Mouse (Mus musculus): ENCODE measurements around the gene Eif2b1. TPM values are rescaled to one million over a fixed set of nuclear protein-coding genes. Genes with fewer than 3 reads are reported as not detected.

Eif2b1 gene
- total RNA-seq (2023): 10 to 100 TPM; 17.2 to 19.6 TPM

DNA sequence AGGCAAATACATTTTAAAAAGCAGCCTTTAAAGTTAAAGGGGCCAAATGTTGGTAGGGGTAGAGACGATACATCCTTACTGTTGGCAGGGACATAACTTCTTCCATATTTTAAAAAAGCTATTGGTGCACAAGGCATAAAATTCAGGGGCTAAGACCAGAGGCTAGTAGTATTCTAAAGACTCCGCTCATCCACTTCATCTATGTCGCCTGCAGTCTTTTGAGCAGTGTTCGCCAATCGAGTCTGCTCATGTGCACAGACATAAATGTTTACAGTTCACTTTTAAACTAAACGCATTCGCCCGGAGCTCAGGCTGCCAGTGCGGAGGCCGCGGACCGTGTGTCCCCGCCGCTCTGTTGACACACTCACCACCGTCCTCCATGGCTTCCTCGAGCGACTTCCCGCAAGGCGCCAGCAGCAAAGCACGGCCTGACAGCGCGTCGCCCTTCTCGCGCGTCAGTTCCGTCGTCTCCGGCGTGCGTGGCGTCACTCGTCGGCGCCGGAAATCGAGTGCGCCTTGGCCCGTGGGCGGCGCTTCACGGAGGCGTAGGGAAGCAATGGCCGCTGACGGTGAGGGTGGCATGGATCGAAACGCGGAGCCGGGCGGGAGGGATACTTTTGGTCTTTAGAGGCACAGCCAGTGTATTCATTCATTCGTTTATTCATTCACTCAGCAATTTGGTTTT is at the start of gene Eif2b1, which contains the start of gene Gtf2h3:
Gene Eif2b1, minus strand, starts transcription at position 499 of the 685 bp plus-strand sequence.
Gene Gtf2h3, plus strand, starts transcription at position 508 of the 685 bp plus-strand sequence.

DNA sequence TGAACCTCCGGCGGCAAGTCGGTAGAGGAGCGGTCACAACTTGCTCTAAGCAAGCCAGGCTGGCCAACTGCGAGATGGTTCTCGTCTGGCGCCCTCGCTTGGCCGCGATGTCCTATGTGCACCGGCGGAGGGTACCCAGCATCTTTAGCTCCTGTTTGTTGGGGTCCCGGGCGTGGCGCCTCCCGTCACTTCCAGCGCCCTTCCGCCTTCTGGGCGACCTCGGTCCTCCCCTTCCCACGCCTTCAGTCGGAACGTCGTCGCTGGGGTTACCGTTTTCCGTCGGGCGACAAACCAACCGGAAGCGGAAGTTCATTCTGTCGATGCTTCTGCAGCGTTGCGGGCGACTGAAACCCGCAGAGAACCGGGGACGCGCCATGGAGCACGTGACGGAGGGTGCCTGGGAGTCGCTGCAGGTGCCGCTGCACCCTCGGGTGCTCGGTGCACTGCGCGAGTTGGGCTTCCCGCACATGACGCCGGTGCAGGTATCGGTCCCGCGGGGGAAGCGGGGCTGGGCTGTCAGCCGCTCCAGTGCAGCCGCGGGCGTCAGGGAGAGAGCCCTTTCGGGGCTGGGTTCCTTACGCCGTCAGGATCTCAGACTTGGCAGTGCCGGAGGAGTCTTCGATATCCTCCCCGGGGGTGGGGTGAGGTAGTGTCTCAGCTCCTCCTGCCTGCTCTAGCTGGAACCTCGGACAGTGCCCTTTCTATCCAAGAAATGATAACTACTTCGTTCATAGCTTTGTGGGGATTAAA is 26.2 kb downstream of the Eif2b1 start, which contains the start of gene Ddx55:
Gene Ddx55, plus strand, starts transcription at position 307 of the 750 bp plus-strand sequence.

DNA sequence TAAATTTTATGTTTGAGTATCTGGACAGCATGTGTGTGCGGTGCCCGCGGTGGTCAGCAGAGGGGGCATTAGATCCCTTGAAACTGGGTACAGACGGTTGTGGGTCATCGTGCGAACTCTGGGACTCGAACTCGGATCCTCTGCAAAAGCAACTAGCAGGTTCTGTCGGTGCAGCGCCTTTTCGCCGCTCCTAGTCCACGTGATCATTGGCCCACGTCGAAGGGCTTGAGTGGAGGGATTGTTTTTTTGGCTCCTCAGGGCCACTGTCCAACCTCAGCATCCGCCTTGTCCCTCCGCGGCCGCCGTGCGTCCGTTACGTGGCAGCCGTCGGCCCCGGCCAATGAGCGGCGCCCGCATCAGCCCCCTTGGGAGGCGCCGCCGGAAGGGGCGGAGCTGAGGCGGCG is 38.5 kb downstream of the Eif2b1 start, which contains the start of gene Tmed2:
Gene Tmed2, plus strand, starts transcription at position 313 of the 404 bp plus-strand sequence.

DNA sequence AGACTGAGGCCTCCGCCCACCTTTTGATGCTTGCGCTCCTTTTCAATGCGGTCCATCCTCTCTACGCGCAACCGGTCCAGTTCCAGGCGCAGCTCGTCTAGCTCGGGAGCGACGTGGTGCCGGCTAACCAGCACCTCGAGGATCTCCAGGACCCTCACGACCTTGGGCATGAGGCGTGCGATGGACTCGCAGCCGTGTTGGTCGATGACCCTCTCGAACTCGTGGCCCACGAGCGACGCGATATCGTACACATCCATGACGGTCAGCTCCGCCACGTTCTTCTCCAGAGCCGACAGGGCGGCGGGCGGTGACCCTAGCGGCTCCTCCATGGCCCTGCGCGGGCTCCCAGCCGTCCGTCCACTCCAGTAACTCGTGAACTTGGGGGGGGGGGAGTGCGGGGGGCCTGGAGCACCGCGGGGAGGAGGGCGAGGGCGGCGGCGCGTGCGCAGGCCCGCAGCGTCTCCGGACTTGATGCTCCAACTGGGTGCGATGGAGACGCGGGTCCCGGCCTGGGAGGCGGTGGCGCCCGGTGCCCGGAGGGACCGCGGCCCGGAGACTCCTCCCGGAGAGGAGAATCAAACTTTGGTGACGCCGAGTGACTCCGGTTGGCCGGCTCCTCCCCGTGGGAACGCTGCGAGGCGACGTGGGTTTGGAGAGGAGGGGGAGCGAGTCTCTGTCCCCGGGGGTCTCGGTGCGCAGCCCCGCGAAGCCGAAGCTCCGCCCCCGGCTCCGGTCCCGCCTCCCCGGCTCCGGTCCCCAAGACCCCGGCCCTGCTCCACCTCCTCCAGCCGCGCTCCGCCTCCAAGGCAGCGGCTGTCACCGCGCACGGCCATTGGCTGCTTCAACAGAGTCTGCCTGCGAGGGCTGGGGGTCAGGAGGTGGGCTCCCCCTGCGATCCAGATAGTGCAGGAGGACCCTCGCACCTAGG is 48.0 kb downstream of the Eif2b1 start, which contains the start of gene Rilpl1:
Gene Rilpl1, minus strand, starts transcription at position 737 of the 928 bp plus-strand sequence.

Other genes with a start within 250 kb of the Eif2b1 start
- 10 to 100 TPM; 87.3 to 89.0 TPM for gene Cdk2ap1, start 216.0 kb downstream of the Eif2b1 start, total RNA-seq (2023)
- gene Sbno1, start 153.1 kb downstream of the Eif2b1 start, total RNA-seq (2023): 100 to 1,000 TPM; 148 to 177 TPM
- 100 to 1,000 TPM; 180 to 199 TPM for gene Kmt5a, start 139.2 kb downstream of the Eif2b1 start, total RNA-seq (2023)
- 10 to 100 TPM; 73.8 to 78.3 TPM for gene Rilpl2, start 100.8 kb downstream of the Eif2b1 start, total RNA-seq (2023)
- 10 to 100 TPM; 11.1 to 16.8 TPM for gene Snrnp35, start 96.0 kb downstream of the Eif2b1 start, total RNA-seq (2023)
- gene Rilpl1, start 47.7 kb downstream of the Eif2b1 start, total RNA-seq (2023): 1 to 10 TPM in 1 of 2 experiments, under 1 TPM in 1; 0.53 to 1.3 TPM
- gene Tmed2, start 38.4 kb downstream of the Eif2b1 start, total RNA-seq (2023): 100 to 1,000 TPM; 148 to 155 TPM
- gene Ddx55, start 26.3 kb downstream of the Eif2b1 start, total RNA-seq (2023): 10 to 100 TPM; 13.9 to 14.5 TPM
- gene Gtf2h3, start within 50 bp of the Eif2b1 start, total RNA-seq (2023): 10 to 100 TPM in 1 of 2 experiments, 1 to 10 TPM in 1; 9.1 to 11.7 TPM
- gene Atp6v0a2, start 49.4 kb upstream of the Eif2b1 start, total RNA-seq (2023): 10 to 100 TPM; 27.4 to 33.4 TPM
- not detected for gene Dnah10, start 146.0 kb upstream of the Eif2b1 start, total RNA-seq (2023)

Data from neutrophil, adult 83 days (primary cell).